In genomic region chr1:74001449-74001820, GRCm38 (mm10) we compare ENCODE assay signal across 8 mouse cellular contexts.
DNase-seq lines count a peak whose midpoint lies in the region; ATAC-seq and TF ChIP-seq lines count a peak whose summit lies in the region.

No protein-coding gene starts in this region.

- H3K4me2 ChIP-seq in limb, embryonic 15.5 days = no peak overlapping the region
- no peak overlapping the region for H3K4me2 ChIP-seq in forebrain, embryonic 15.5 days (replicated peaks)
- no peak overlapping the region for H3K4me2 ChIP-seq in forebrain, embryonic 12.5 days

- 43% methylated on average over 10 of the region's 10 CpGs for WGBS in limb, embryonic 15.5 days
- 39% methylated on average over 10 of the region's 10 CpGs for WGBS in small intestine, adult 2 months
- WGBS in forebrain, embryonic 15.5 days = 72% methylated on average over 10 of the region's 10 CpGs
- WGBS in forebrain, embryonic 12.5 days = 76% methylated on average over 10 of the region's 10 CpGs

- H3K4me1 ChIP-seq in limb, embryonic 15.5 days = peaks cover 47% of the 10 kb centered on the region
- peaks cover 12% of the 10 kb centered on the region; the same call in 1 of the 2 replicates for H3K4me1 ChIP-seq in small intestine, adult 2 months (ENCODE audit: control insufficient read depth, insufficient read depth, insufficient read length, low read length)
- H3K4me1 ChIP-seq in forebrain, embryonic 15.5 days = no peaks in the 10 kb centered on the region
- peaks cover 9% of the 10 kb centered on the region for H3K4me1 ChIP-seq in forebrain, embryonic 12.5 days

- H3K27me3 ChIP-seq in limb, embryonic 15.5 days = no peaks in the 10 kb centered on the region
- no peaks in the 10 kb centered on the region for H3K27me3 ChIP-seq in small intestine, adult 2 months (ENCODE audit: control insufficient read depth, insufficient read depth, low read length)
- no peaks in the 10 kb centered on the region for H3K27me3 ChIP-seq in forebrain, embryonic 15.5 days
- H3K27me3 ChIP-seq in forebrain, embryonic 12.5 days = no peaks in the 10 kb centered on the region

- H3K27ac ChIP-seq in limb, embryonic 15.5 days = peak overlapping the region; percentile 67; the same call in 1 of the 2 replicates
- peak overlapping the region; percentile 15; the same call in 1 of the 2 replicates for H3K27ac ChIP-seq in small intestine, adult 2 months (ENCODE audit: insufficient read depth, low read depth, low read length)
- no peak overlapping the region for H3K27ac ChIP-seq in forebrain, embryonic 15.5 days (replicated peaks)
- no peak overlapping the region for H3K27ac ChIP-seq in forebrain, embryonic 12.5 days

- DNase-seq in ovary, postnatal 36 days (ENCODE audit: low spot score) = peak; percentile 42
- DNase-seq in ovary, adult 18-20 months (ENCODE audit: low spot score) = no peak
- peak; percentile 75 to 79 for DNase-seq in heart, adult 9 months (ENCODE audit: low spot score in 2 of 2)

- H3K9me3 ChIP-seq in limb, embryonic 15.5 days = no peaks in the 10 kb centered on the region
- no peaks in the 10 kb centered on the region for H3K9me3 ChIP-seq in forebrain, embryonic 15.5 days
- H3K9me3 ChIP-seq in forebrain, embryonic 12.5 days = no peaks in the 10 kb centered on the region

- H3K9ac ChIP-seq in limb, embryonic 15.5 days = no peak overlapping the region
- no peak overlapping the region for H3K9ac ChIP-seq in forebrain, embryonic 15.5 days (replicated peaks)
- H3K9ac ChIP-seq in forebrain, embryonic 12.5 days = no peak overlapping the region

- TF ChIP-seq POLR2A in small intestine, adult 2 months (IDR thresholded peaks at IDR 0.05; ENCODE audit: low read depth, low read length) = no peak

- ATAC-seq in limb, embryonic 15.5 days (ENCODE audit: insufficient number of reproducible peaks, low FRiP score, low TSS enrichment, low read depth) = no peak
- no peak for ATAC-seq in inflammation-experienced regulatory T-cells, adult 6 months
- no peak for ATAC-seq in forebrain, embryonic 15.5 days (replicated peaks)
- ATAC-seq in forebrain, embryonic 12.5 days (ENCODE audit: low FRiP score) = no peak

- H3K4me3 ChIP-seq in limb, embryonic 15.5 days = no peak overlapping the region
- H3K4me3 ChIP-seq in small intestine, adult 2 months (ENCODE audit: low read depth, low read length) = no peak overlapping the region
- H3K4me3 ChIP-seq in forebrain, embryonic 15.5 days = no peak overlapping the region
- H3K4me3 ChIP-seq in forebrain, embryonic 12.5 days (replicated peaks) = no peak overlapping the region

- peaks cover 18% of the 10 kb centered on the region for H3K36me3 ChIP-seq in limb, embryonic 15.5 days
- H3K36me3 ChIP-seq in small intestine, adult 2 months (ENCODE audit: control insufficient read depth, insufficient read depth, low read length) = no peaks in the 10 kb centered on the region
- no peaks in the 10 kb centered on the region for H3K36me3 ChIP-seq in forebrain, embryonic 15.5 days
- no peaks in the 10 kb centered on the region for H3K36me3 ChIP-seq in forebrain, embryonic 12.5 days (replicated peaks)

- no peak for TF ChIP-seq CTCF in small intestine, adult 2 months (IDR thresholded peaks at IDR 0.05; ENCODE audit: extremely low read depth, insufficient read length, insufficient replicate concordance, low read depth, low read length)

Comparison
In these comparisons a context has a peak if more than half of its experiments do, and no peak if none do; other contexts are left out.
1. H3K27ac ChIP-seq: peak in limb, embryonic 15.5 days (single experiment) and small intestine, adult 2 months (single experiment); none in forebrain, embryonic 15.5 days (single experiment) and forebrain, embryonic 12.5 days (single experiment).